Mouse (Mus musculus) kidney, adult 2 months (tissue): ENCODE results near the gene Jpt1.

Source experiments
- CTCF ChIP-seq: fragments of 200-500 bp; conservative IDR thresholded peaks from 2 replicates; pipeline ENCODE4 v1.5.1; 2011; ENCODE audit warnings: low read depth, mild to moderate bottlenecking, control low read depth, low read length, moderate library complexity, mixed read lengths; ENCODE audit not compliant: insufficient read depth, insufficient read length
- POLR2A ChIP-seq: fragments of 200-500 bp; IDR thresholded peaks from one replicate; pipeline ENCODE4 v1.6.1; 2011; ENCODE audit warnings: low read depth, low read length, control low read depth

DNA sequence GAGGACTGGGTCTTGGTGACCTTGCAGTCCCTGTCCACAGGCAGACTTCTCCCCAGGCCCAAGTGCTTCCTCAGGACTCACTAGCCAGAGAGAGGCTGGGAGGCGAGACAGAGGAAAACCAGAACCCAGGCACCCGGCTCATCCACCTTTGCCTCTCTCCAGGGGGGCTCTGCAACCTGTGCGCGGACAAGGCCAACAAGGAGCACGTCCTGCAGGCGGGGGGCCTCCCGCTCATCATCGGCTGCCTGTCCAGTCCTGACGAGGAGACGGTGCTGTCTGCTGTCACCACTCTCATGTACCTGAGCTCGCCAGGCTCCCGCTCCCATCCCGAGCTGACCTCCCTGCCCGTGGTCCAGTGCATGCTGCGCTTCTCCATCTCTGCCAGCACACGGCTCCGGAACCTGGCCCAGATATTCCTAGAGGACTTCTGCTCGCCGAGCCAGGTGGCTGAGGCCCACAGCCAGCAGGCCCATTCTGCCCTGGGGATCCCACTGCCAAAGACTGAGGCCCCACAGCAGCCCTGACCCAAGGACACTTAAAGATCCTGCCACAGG is 25.6 kb downstream of the Jpt1 start:
- TF ChIP-seq POLR2A (no peak), CTCF (no peak)
